Mouse (Mus musculus): Measurements from ENCODE around the gene Twf2. TPM values are rescaled to one million over a fixed set of nuclear protein-coding genes. Genes with fewer than 3 reads are reported as not detected.

Twf2 gene
- polyA plus RNA-seq, 1 experiment from 2014 or later = 57.5 TPM

DNA sequence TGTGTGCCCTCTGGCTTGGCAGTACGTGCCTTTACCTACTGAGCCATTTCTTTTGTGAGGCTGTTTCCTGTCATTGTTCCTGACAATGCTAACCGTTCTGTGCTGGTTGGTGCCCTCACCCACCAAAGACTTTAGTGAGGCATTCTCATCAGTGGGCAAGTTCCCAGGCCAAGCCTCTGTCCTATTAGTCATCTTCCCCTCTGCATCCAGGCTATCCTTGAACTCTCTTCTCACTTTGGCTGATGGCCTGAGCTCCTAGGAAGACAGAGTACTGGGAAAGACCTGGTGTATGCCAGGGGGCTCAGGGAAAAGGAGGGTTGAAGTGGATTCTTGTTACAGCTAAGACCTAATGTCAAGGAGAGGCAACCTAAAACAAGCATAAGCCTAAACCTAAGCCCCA is 51.1 kb downstream of the Twf2 start:
- Histone ChIP-seq H3K4me2 (ENCODE audit: low read length) (no peak overlapping the region), H3K36me3 (ENCODE audit: control insufficient read depth, insufficient read depth, low read length) (no peaks in the 10 kb centered on the region), H3K27me3 (replicated peaks; ENCODE audit: control insufficient read depth, insufficient read depth, low read length) (no peaks in the 10 kb centered on the region), H3K9me3 (replicated peaks; ENCODE audit: control insufficient read depth, low read length) (no peaks in the 10 kb centered on the region), H3K4me3 (ENCODE audit: low read depth, low read length) (no peak overlapping the region), H3K9ac (ENCODE audit: low read length) (no peak overlapping the region), H3K4me1 (ENCODE audit: control insufficient read depth, insufficient read depth, low read length) (no peaks in the 10 kb centered on the region), H3K27ac (ENCODE audit: low read depth, low read length) (no peak overlapping the region)
- WGBS = 87% methylated on average over 2 of the region's 2 CpGs
- DNase-seq (ENCODE audit: low spot score) = no peak
- ATAC-seq = no peak

DNA sequence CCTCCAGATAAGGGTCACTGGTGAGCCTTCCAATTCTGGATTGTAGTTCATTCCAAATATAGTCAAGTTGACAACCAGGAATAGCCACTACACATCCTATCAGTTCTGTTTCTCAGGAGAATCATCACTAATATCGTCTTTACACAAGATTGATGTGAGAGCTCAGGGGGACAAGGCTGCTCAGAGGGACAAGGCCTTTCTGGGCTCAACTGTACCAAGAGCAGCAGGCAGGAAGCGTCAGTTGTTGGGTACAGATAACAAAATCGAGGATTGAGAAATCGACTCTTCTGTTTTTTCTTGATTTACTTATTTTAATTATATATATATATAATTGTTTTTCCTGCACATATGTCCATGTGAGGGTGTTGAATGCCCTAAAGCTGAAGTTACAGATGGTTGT is 55.5 kb downstream of the Twf2 start:
- H3K9me3 ChIP-seq (replicated peaks; ENCODE audit: control insufficient read depth, low read length) = no peaks in the 10 kb centered on the region
- no peak overlapping the region for H3K4me2 ChIP-seq (ENCODE audit: low read length)
- no peaks in the 10 kb centered on the region for H3K4me1 ChIP-seq (ENCODE audit: control insufficient read depth, insufficient read depth, low read length)
- H3K4me3 ChIP-seq (ENCODE audit: low read depth, low read length) = no peak overlapping the region
- H3K27ac ChIP-seq (ENCODE audit: low read depth, low read length) = no peak overlapping the region
- DNase-seq (ENCODE audit: low spot score) (no peak), ATAC-seq (no peak)
- no peaks in the 10 kb centered on the region for H3K27me3 ChIP-seq (replicated peaks; ENCODE audit: control insufficient read depth, insufficient read depth, low read length)
- no peak overlapping the region for H3K9ac ChIP-seq (ENCODE audit: low read length)
- 92% methylated on average over 4 of the region's 4 CpGs for WGBS
- no peaks in the 10 kb centered on the region for H3K36me3 ChIP-seq (ENCODE audit: control insufficient read depth, insufficient read depth, low read length)

DNA sequence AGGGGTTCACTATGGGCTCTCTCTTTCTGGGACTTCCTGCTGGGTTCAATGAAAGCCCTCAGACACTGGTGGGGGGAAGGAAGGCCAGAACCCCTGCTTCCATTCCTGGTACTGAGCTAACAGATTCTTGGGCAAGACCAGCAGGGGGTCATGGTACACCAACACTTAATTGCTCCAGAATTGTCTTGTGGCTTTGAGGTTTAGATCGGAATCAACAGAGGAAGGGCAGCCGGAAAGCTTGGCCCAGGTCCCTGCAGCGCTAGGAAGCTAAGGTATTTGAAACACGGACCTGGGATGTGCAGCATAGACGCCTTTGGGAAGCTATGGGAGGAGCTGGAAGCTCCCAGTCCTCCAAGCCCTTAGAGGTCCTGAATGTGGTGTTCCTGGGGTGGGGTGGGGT is 56.1 kb downstream of the Twf2 start:
- H3K27ac ChIP-seq (ENCODE audit: low read depth, low read length) = no peak overlapping the region
- DNase-seq (ENCODE audit: low spot score) (no peak), ATAC-seq (no peak)
- H3K4me3 ChIP-seq (ENCODE audit: low read depth, low read length) = no peak overlapping the region
- WGBS = 64% methylated on average over 5 of the region's 5 CpGs
- no peaks in the 10 kb centered on the region for H3K36me3 ChIP-seq (ENCODE audit: control insufficient read depth, insufficient read depth, low read length)
- no peaks in the 10 kb centered on the region for H3K4me1 ChIP-seq (ENCODE audit: control insufficient read depth, insufficient read depth, low read length)
- H3K9ac ChIP-seq (ENCODE audit: low read length) = no peak overlapping the region
- H3K27me3 ChIP-seq (replicated peaks; ENCODE audit: control insufficient read depth, insufficient read depth, low read length) = no peaks in the 10 kb centered on the region
- H3K9me3 ChIP-seq (replicated peaks; ENCODE audit: control insufficient read depth, low read length) = no peaks in the 10 kb centered on the region
- no peak overlapping the region for H3K4me2 ChIP-seq (ENCODE audit: low read length)

DNA sequence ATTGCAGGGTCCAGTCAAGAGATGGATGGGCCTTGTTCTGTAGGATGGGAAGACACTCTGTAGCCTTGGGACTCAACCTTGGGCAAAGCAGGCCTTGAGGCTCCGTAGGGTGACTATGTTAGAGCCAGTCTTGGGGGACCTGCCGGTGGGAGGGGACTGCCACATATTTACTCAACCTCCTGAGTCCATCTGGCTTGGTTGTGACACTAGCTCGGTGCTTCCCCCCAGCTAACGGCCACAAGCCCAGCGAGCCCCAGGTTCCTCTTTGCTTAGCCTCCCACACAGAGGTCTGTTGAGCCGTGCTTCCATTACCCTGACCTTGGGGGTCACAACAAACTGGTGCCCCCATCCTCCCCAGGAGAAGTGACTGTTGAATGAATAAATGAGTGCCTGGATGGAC is 58.1 kb downstream of the Twf2 start:
- Histone ChIP-seq H3K4me1 (ENCODE audit: control insufficient read depth, insufficient read depth, low read length) (no peaks in the 10 kb centered on the region), H3K36me3 (ENCODE audit: control insufficient read depth, insufficient read depth, low read length) (no peaks in the 10 kb centered on the region), H3K27me3 (replicated peaks; ENCODE audit: control insufficient read depth, insufficient read depth, low read length) (no peaks in the 10 kb centered on the region), H3K9me3 (replicated peaks; ENCODE audit: control insufficient read depth, low read length) (no peaks in the 10 kb centered on the region), H3K4me2 (ENCODE audit: low read length) (no peak overlapping the region), H3K9ac (ENCODE audit: low read length) (no peak overlapping the region), H3K4me3 (ENCODE audit: low read depth, low read length) (no peak overlapping the region), H3K27ac (ENCODE audit: low read depth, low read length) (no peak overlapping the region)
- WGBS = 96% methylated on average over 6 of the region's 6 CpGs
- ATAC-seq (no peak), DNase-seq (ENCODE audit: low spot score) (no peak)

DNA sequence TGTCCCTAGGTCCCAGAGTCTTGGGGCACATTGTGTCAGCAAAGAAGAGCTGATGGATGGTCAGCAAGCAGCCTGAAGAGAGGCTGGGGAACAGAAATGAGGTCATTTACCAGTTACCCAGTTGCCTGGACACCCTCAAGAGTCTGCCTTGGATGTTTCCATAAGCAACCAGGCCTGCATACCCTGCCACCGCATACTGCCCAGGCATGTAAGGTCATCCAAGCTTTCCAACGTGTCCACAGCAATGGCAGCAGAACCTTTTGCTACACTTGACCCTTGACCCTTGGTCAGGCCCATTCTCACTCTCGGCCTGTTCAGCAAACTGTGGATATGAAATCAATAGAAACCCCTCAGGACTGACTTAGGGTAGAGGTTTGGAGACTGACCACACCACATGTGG is 58.6 kb downstream of the Twf2 start:
- Histone ChIP-seq H3K9me3 (replicated peaks; ENCODE audit: control insufficient read depth, low read length) (no peaks in the 10 kb centered on the region), H3K9ac (ENCODE audit: low read length) (no peak overlapping the region), H3K4me3 (ENCODE audit: low read depth, low read length) (no peak overlapping the region), H3K4me2 (ENCODE audit: low read length) (no peak overlapping the region), H3K27ac (ENCODE audit: low read depth, low read length) (no peak overlapping the region), H3K4me1 (ENCODE audit: control insufficient read depth, insufficient read depth, low read length) (no peaks in the 10 kb centered on the region), H3K36me3 (ENCODE audit: control insufficient read depth, insufficient read depth, low read length) (no peaks in the 10 kb centered on the region), H3K27me3 (replicated peaks; ENCODE audit: control insufficient read depth, insufficient read depth, low read length) (no peaks in the 10 kb centered on the region)
- DNase-seq (ENCODE audit: low spot score) (no peak), ATAC-seq (no peak)
- WGBS = 77% methylated on average over 3 of the region's 3 CpGs

DNA sequence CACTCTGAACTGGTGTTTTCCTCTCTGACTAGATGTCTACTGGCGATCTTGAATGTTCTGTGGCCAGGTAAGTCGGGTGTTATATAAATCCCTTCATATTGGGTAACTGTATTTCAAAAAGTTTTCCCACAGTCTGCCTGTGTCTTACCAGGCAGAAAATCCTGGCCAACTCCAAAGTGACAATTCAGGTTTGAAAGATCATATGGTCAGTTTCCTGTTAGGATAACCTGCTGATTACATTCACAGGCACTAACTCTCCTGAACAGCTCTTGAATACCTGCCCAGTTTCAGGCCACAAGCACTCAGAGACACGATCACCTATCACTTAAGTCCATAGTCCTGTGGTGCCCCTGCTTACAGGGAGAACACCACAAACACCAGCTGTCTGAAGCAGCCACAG is 59.2 kb downstream of the Twf2 start:
- H3K4me1 ChIP-seq (ENCODE audit: control insufficient read depth, insufficient read depth, low read length) = no peaks in the 10 kb centered on the region
- H3K9me3 ChIP-seq (replicated peaks; ENCODE audit: control insufficient read depth, low read length) = no peaks in the 10 kb centered on the region
- H3K4me2 ChIP-seq (ENCODE audit: low read length) = no peak overlapping the region
- H3K9ac ChIP-seq (ENCODE audit: low read length) = no peak overlapping the region
- H3K27me3 ChIP-seq (replicated peaks; ENCODE audit: control insufficient read depth, insufficient read depth, low read length) = no peaks in the 10 kb centered on the region
- no peaks in the 10 kb centered on the region for H3K36me3 ChIP-seq (ENCODE audit: control insufficient read depth, insufficient read depth, low read length)
- H3K27ac ChIP-seq (ENCODE audit: low read depth, low read length) = no peak overlapping the region
- DNase-seq (ENCODE audit: low spot score) = no peak
- H3K4me3 ChIP-seq (ENCODE audit: low read depth, low read length) = no peak overlapping the region
- 82% methylated on average over 3 of the region's 3 CpGs for WGBS
- no peak for ATAC-seq

DNA sequence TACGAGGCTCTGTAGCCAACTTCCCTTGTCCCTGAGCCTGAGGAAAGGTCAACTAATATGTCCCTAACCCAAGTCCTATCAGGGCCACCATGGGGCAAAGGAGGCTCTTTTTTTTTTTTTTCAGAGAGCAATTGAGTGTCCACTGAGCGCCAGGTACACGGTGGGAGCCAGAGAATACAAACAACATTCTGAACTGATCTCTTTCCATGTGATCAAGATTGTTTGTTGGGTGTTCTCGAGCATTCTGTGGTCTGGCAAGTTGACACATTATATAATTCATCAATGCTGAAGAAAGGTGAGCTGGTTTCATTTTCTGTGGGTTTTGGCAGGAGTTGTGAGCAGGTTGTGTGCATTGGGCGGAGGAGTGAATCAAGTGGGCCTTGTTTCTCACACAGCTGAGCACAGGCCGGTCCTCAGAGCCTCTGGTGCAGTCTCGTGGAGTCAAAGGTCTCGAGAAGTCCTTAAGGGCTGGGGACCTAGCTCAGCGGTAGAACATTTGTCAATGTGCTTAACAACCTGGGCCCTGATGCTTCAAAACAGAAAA is 60.5 kb downstream of the Twf2 start:
- no peaks in the 10 kb centered on the region for H3K36me3 ChIP-seq (ENCODE audit: control insufficient read depth, insufficient read depth, low read length)
- DNase-seq (ENCODE audit: low spot score) (no peak), ATAC-seq (no peak)
- H3K4me3 ChIP-seq (ENCODE audit: low read depth, low read length) = no peak overlapping the region
- 81% methylated on average over 9 of the region's 9 CpGs for WGBS
- no peaks in the 10 kb centered on the region for H3K27me3 ChIP-seq (replicated peaks; ENCODE audit: control insufficient read depth, insufficient read depth, low read length)
- no peak overlapping the region for H3K4me2 ChIP-seq (ENCODE audit: low read length)
- no peaks in the 10 kb centered on the region for H3K9me3 ChIP-seq (replicated peaks; ENCODE audit: control insufficient read depth, low read length)
- H3K27ac ChIP-seq (ENCODE audit: low read depth, low read length) = no peak overlapping the region
- no peak overlapping the region for H3K9ac ChIP-seq (ENCODE audit: low read length)
- H3K4me1 ChIP-seq (ENCODE audit: control insufficient read depth, insufficient read depth, low read length) = no peaks in the 10 kb centered on the region

MicroRNAs encoded within 50 kb of the gene (microRNA counts, 519-probe panel; counts per million panel counts)
- microRNA mmu-let-7g = 6,536 counts per million, percentile 95 among the panel's probes with 10 or more counts

Small RNA genes lying within 50 kb of the gene (microRNA-seq; reads per million reads assigned to microRNA genes)
- 136 reads per million, percentile 60 among the genes with 10 or more reads in this experiment for gene Mir135a-1
- 65,986 reads per million, percentile 100 among the genes with 10 or more reads in this experiment for gene Mirlet7g

Other genes starting within 250 kb of the Twf2 start
- 0.10 and 0.15 TPM in 2 replicates for gene Col6a5, start 242.5 kb upstream of the Twf2 start, polyA plus RNA-seq (2014; fragmentation: Nextera tagmentation; extraction: Ambion mirVana)
- 0.22 and 0.66 TPM in 2 replicates for gene Col6a4, start 106.3 kb upstream of the Twf2 start, polyA plus RNA-seq (2014; fragmentation: Nextera tagmentation; extraction: Ambion mirVana)
- 2.3 TPM in 2 replicates for gene Glyctk, start 45.0 kb upstream of the Twf2 start, polyA plus RNA-seq (2014; fragmentation: Nextera tagmentation; extraction: Ambion mirVana)
- 54.7 and 56.4 TPM in 2 replicates for gene Wdr82, start 32.2 kb upstream of the Twf2 start, polyA plus RNA-seq (2014; fragmentation: Nextera tagmentation; extraction: Ambion mirVana)
- 10.3 and 10.7 TPM in 2 replicates for gene Ppm1m, start 3.4 kb upstream of the Twf2 start, polyA plus RNA-seq (2014; fragmentation: Nextera tagmentation; extraction: Ambion mirVana)
- gene Tlr9, start 19.5 kb downstream of the Twf2 start, polyA plus RNA-seq (2014; fragmentation: Nextera tagmentation; extraction: Ambion mirVana) = not detected in 2 replicates
- 91.5 and 110 TPM in 2 replicates for gene Alas1, start 45.5 kb downstream of the Twf2 start, polyA plus RNA-seq (2014; fragmentation: Nextera tagmentation; extraction: Ambion mirVana)
- gene Poc1a, start 78.0 kb downstream of the Twf2 start, polyA plus RNA-seq (2014; fragmentation: Nextera tagmentation; extraction: Ambion mirVana) = 11.8 and 12.1 TPM in 2 replicates
- 10.2 and 11.3 TPM in 2 replicates for gene Dusp7, start 165.5 kb downstream of the Twf2 start, polyA plus RNA-seq (2014; fragmentation: Nextera tagmentation; extraction: Ambion mirVana)
- gene Rpl29, start 226.3 kb downstream of the Twf2 start, polyA plus RNA-seq (2014; fragmentation: Nextera tagmentation; extraction: Ambion mirVana) = 718 and 924 TPM in 2 replicates
- 29.4 and 36.8 TPM in 2 replicates for gene Acy1, start 235.2 kb downstream of the Twf2 start, polyA plus RNA-seq (2014; fragmentation: Nextera tagmentation; extraction: Ambion mirVana)
- 5.5 and 5.9 TPM in 2 replicates for gene Abhd14b, start 244.4 kb downstream of the Twf2 start, polyA plus RNA-seq (2014; fragmentation: Nextera tagmentation; extraction: Ambion mirVana)
- 51.9 and 60.2 TPM in 2 replicates for gene Abhd14a, start 244.6 kb downstream of the Twf2 start, polyA plus RNA-seq (2014; fragmentation: Nextera tagmentation; extraction: Ambion mirVana)

All from forebrain, embryonic 14.5 days (tissue).